Mouse (Mus musculus) heart, adult 10 weeks (tissue): ENCODE data around the gene Fbxo33. TPM values are rescaled to one million over a fixed set of nuclear protein-coding genes. Genes with fewer than 3 reads are reported as not detected.

Experiments used
- polyA plus RNA-seq: library from polyadenylated mRNA; stranded (reverse); fragments of 350-450 nt; fragmentation: Illumina TruSeq; extraction: RNeasy Lipid Tissue Mini Kit (QIAGEN cat#74804); gene quantifications from one replicate; pipeline ENCODE4 v1.2.3, GENCODE M21; 2014; ENCODE audit warnings: low read depth, low replicate concordance

Gene Fbxo33
- polyA plus RNA-seq: 7.5 TPM

DNA sequence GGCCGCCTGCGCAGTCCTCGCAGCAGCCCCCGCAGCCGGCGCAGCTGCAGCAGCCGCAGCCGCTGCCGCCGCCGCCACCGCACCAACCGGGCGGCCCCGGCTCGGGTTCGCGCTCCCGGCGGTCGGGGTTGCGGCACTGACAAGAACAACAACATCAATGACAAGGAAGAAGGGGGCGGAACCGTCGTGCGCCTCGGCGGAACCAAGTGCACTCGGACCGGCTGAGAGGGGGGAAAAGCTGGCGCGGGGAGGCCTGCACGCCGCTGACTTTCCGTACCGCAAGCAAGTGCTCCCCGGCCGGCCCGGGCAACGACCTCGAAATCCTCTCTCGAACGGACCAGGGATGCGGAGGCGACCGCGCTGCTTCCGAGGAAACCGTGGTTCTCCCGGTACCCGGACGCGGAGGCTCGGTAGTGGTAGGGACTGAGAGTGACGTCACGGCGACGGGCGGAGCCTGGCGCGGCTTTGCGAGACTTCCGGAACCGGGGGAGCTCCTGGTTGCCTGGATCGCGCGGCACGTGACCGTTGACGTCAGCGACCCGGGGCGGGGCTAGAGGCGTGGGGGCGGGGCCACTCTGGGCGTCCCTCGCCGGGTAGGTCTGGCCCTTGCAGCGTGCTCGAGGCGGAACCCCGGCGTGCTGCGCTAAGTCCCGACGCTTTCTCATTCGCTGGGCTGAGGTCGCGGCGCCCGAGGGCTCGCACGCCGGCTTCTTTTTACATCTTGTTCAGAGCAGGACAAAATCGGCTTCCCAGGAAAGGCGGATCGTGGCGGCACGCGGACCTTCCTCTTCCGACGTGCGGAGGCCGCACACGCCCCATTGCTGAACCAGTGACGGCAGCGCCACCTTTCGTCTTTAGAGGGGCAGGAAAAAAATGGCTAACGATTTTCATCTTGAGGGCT, at the start of gene Fbxo33:
Fbxo33 (minus strand) TSS at position 401 of the 901 bp plus-strand sequence.

Other genes with a start within 250 kb of the Fbxo33 start
- gene Sec23a, start 207.7 kb downstream of the Fbxo33 start, polyA plus RNA-seq: 35.3 TPM
- 9.7 TPM for gene Gemin2, start 206.3 kb downstream of the Fbxo33 start, polyA plus RNA-seq
- gene Trappc6b, start 158.3 kb downstream of the Fbxo33 start, polyA plus RNA-seq: 88.1 TPM
- gene Pnn, start 152.8 kb downstream of the Fbxo33 start, polyA plus RNA-seq: 43.8 TPM
- 87.6 TPM for gene Mia2, start 123.9 kb downstream of the Fbxo33 start, polyA plus RNA-seq